Mouse (Mus musculus) kidney, postnatal 36 days (tissue): ENCODE data around the gene Phip.

Experiments used
- DNase-seq, 2 experiments: peaks; one replicate each; pipeline ENCODE4 v3.0.0; 2021 to 2022; ENCODE audit warnings: mixed read lengths in 2 of 2

Phip gene

DNA sequence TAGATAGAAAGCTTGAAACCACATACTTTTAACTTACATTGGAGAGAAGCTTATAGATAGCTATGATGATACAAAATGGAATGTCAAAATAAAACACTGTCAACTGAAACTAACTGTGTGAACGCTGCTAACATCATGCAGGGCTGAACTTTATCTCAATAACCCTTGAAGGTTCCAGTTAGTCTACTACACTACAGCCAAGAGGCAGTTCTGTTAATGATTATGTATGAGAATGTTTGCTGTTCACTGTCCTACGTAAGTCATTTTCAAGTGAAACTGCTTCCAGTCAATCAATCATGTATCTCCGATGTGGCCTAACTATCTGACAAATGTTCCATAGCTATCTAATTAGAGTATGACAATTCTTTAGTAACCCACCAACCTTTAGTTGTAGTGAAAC, 107.6 kb downstream of the Phip start:
- peak in 1 of 2 experiments; percentile 21 for DNase-seq

- DNase-seq: no peak
Measured at GRCm38 (mm10) chr9:82866121-82866520, 109.2 kb downstream of the Phip start.

DNA sequence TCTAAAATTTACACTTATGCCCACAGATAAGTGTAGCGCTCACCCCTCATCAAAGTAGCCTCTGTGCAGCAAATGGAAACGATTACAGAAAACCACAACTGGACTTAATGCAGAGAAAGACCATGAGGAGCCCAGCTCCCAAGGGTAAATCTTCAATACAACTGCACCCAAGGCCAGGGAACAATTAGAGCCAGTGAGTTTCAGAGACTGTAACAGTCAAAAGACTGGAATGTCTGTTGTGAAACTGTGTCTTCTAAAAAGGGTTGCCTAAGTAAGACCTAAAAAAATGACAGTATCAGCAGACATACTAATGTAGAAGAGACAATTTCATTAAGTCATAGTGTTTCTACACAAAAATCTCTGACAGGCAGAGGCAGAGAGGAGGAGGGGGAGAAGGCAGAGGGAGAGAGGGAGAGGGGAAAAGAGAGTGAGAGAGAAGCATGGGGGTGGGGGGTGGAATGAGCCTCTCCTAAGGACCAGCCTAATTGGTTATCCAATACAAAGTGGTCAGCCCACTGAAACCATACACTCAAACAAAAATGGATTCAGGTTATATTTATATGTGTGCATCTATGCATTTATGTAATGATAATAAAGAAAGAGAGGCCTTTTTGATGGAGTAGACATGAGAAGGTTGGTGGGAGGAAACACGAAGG, 113.4 kb downstream of the Phip start:
- no peak for DNase-seq

DNA sequence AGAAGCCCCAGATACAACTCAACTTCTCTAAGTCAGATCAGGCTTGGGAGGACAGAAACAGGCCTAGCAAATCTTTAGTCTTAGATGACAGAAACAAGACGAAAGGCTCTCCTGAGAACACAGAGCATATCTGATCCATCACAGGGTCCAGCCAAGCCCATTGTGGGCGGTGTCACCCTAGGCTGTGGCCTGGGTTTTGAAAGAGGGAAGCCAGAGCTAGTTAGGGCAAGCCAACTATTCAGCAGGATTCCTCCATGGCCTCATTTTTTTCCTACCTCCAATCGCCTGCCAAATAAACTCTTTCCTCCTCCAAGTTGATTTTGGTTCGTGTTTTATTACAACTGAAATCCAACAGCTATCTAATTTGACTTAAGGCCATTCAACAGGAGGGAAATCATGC, 114.0 kb downstream of the Phip start:
- no peak for DNase-seq

GRCm38 (mm10) chr9:82860805-82861204, 114.5 kb downstream of the Phip start:
- no peak for DNase-seq

GRCm38 (mm10) chr9:82856241-82856640, 119.1 kb downstream of the Phip start:
- no peak for DNase-seq

GRCm38 (mm10) chr9:82854973-82855614, 120.2 kb downstream of the Phip start:
- DNase-seq: no peak

- DNase-seq: peak; percentile 26 to 38
Measured at GRCm38 (mm10) chr9:82854040-82854439, 121.3 kb downstream of the Phip start.

GRCm38 (mm10) chr9:82842671-82843070, 132.6 kb downstream of the Phip start:
- DNase-seq: no peak

DNA sequence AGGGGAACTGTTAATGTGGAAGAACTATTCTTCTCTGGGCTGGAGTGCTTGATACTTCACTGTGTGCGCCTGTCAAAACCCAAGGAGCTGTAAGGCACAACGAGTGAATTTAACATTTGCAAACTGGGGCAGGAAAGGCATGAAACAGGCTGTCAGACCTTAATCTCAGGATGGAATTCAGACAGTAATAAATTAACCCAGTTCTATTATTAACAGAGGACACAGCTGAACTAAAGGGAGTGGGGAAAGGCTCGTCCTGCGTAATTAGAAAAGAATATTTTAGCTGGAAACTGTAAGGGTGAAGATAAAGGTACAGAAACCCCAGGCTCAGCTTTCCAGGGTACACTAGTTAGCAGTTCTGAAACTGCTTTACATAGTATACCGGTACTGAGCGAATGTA, 139.4 kb downstream of the Phip start:
- DNase-seq: peak; percentile 10 to 42

DNA sequence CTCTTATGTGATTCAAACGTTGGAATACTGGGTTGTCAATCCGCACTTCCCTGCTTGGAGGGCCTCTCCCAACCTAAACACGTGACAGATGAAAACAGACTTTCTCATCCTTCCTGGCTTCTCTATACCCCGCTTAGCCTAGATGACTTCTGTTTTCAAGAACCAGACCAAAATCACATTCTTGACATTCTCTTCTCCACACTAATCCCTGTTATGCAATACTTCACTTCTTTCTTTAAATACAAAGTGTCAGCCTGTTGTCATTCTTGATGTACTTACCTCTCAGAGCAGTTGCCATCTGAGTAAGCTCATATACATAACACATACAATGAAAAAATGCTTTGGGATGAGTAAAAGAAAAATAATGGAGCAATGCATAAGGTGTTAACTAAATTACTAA, 143.4 kb downstream of the Phip start:
- no peak for DNase-seq

DNA sequence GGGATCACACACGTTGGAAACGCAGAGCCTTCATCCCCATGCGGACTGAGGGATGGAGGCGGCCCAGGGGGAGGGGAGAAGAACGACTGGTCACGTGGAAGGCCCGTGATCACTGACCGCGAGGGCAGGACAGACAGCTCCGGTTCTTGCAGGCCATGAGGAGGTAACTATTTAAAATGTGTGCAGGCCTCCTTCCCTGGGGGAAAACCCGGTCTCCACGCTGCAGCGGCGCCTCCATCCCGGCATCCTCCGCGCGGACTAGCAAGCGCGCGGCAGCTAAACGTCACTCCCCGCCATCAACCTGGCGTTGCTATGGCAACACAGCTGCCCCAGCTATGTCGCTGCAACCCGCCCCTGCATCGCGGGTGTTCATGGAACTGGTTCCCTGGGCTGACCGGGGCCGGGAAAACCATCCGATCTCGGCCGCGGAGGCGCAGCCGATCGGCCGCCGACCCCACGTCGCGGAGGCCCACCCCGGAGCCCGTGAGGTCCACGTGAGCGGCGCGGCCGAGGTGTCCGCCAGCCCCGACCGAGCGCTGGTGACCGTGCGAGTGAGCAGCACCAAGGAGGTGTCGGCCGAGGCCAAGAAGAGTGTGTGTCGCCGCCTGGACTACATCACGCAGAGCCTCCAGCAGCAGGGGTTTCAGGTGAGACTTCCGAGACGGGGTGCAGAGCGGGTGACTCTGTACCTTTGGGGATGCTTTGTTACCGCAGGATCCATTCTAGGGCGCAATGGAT, 145.5 kb downstream of the Phip start:
- peak; percentile 92 for DNase-seq

GRCm38 (mm10) chr9:82829007-82829689, 146.2 kb downstream of the Phip start, which contains the start of gene Irak1bp1:
Gene Irak1bp1, plus strand, starts transcription at chr9:82829540.
- DNase-seq: no peak

DNA sequence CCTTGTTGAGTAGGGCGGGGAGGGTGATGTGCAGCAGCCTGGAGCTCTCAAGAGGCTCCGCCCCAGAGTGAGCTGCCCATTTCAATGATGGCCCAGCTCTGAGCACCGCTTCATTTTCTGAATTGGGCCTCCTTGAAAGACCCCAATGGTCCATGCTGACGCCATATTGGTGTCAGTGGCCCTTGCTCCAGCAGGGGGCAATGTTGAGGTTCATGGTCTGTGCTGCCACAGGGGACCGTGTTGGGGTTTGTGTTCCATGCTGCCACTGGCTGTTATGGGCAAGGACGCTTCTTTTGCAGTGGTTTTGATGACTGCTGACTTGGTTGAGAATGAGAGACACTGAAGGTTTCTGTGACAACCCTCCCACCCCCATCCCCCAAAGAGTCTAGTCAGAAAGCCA, 148.9 kb downstream of the Phip start:
- DNase-seq: no peak
